Mouse (Mus musculus) small intestine, adult 2 months (tissue): ENCODE measurements around the gene Otop2.

Source experiments
- CTCF ChIP-seq: fragments of 200-500 bp; IDR thresholded peaks from 2 replicates; pipeline ENCODE4 v1.5.1; 2012; ENCODE audit warnings: low read depth, mild to moderate bottlenecking, control low read depth, inconsistent platforms, low read length, moderate library complexity, mixed read lengths; ENCODE audit not compliant: insufficient replicate concordance, insufficient read length; ENCODE audit errors: extremely low read depth
- POLR2A ChIP-seq: fragments of 200-500 bp; IDR thresholded peaks from 2 replicates; pipeline ENCODE4 v1.6.1; 2012; ENCODE audit warnings: low read depth, mild to moderate bottlenecking, control low read depth, inconsistent platforms, low read length, moderate library complexity

GRCm38 (mm10) chr11:115359726-115360125 lies 52.8 kb downstream of the Otop2 start:
- TF ChIP-seq POLR2A (no peak), CTCF (peak; percentile 25; the same call in 1 of the 2 replicates)
